Mouse (Mus musculus): Measurements from ENCODE around the gene Zfp654.
A peak's percentile ranks its signal among the peaks of the same experiment; 100 is the strongest.
"Not testable (repeated sequence)": the region's sequence is repeated elsewhere in the genome, so short reads cannot be mapped to it uniquely, and the experiment has no call there.

The Zfp654 gene

DNA sequence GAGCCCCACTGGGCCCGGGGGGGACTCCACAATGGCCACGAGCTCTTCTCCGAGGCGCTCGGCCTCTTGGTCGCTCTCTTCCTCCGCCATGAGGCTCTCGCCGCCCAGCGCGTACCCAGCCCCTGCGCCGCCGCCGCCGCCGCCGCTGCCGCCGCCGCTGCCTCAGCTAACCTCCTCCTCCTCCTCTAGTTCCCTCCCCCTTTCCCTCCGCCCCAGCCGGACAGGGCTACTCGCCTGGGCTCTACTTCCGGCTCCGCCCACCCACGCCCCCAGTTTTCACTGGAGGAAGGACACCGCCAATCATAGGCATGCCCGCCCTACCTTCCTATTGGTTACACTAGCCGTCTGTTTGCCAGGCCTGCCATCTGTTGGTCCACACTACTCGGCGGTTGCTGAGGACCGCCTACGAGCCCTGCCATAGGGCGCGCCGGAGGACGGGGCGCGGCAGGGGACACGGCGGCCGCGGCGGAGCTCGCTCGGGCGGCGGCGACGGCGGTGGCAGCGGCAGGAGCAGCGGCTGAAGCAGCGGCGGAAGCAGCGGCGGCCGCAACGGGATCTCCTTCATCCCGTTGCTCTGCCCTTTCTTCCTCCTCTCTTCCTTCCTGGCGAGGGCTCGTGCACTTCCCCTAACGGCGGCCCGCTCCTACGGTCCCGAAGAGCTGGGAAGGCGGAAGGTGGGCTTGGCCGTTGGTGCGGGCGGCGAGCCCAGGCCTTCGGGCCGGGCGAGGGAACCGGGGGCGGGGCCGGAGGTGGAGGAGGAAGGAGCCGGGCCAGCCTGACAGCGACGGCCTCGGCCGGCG lies at the start of gene Zfp654, which contains the start of gene Cggbp1:
Gene Zfp654 (minus strand): TSS at position 90 of the 800 bp plus-strand sequence.
Gene Cggbp1 (plus strand): TSS at position 434 of the 800 bp plus-strand sequence.
- DNase-seq, result peak; percentile 100

DNA sequence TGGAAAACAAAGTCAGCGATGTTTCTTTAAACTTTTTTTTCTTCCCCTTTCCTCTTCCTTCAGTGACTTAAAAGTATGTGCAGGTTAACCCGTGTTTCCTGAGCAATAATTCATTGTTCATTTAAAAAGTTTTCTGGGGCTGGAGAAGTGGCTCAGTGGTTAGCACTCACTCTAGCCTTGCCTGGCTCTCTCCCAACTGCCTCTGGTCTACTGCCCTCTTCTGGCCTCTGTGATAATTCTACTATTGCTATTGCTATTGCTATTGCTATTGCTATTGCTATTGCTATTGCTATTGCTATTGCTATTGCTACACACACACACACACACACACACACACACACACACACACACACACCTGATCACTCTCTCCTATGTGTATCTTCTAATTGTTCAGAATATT lies 47.6 kb upstream of the Zfp654 start:
- DNase-seq, result no peak

DNA sequence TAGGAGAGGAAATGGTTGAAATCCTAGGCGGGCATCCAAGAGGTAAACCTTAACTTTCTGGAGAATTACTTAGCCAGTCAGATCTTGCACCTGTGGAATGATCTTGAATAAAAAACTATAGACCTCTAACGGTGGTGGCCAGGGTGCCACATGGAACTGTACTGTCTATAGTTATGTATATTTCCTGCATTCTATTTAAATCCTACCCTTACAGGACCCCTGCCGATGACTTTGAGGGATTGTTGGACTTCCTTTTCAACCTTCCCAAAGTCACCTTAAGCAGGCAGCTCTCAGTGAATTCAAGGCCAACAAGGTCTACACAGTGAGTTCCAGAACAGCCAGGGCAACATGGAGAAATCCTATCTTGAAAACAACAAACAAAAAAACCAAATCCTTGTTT lies 38.0 kb upstream of the Zfp654 start:
- DNase-seq, result no peak

DNA sequence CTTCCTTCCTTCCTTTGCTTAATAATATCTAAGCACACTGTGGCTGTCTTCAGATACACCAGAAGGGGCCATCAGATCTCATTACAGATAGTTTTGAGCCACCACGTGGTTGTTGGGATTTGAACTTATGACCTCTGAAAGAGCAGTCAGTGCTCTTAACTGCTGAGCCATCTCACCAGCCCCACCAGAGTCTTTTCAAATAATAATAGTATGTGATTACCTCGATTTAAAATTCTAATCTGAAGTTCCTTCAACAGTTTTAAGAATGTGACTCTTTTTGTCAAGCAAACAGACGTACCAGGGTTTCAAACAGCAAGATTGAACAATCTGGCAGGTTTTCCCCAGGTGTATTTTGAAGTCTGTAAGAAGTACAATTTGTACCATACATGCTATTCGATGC lies 34.1 kb upstream of the Zfp654 start:
- no peak for DNase-seq

DNA sequence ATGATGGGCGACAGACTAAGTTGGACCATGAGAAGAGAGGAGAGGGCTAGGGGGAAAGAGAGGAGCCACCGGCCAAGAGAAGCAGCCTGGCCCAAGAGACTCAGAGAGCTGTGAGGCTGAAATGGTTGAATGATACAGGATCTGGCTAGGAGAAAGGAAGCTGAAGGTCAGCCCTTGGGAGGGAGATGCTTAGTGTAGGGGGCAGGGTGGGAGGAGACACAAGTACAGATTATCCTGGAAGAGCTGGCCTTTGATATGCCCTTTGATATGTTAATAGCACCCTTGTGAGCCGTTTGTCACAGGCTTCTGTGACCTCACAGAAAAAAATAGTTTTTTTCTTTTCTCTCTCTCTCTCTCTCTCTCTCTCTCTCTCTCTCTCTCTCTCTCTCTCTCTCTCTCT lies 33.7 kb upstream of the Zfp654 start:
- DNase-seq, result no peak

DNA sequence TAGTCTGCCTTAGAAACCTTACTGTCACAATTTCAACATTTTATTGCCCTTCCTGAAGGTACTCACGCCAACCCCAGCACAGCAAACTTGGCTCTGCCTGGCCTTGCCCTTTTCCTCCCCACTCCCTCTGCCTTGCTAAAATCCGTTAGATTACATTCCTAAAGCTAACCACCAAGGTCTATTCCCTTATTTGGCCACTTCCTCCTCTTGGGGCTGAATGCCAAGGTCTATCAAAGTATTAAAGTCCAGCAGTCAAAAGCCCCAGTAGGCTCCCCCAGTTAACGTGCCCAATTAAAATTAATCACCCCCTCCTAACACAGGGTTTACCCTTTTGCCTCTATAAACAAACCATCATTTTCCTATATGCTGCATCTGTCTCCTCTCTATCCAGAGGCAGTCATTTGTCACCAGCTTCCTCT lies 33.0 kb upstream of the Zfp654 start:
- no peak for DNase-seq

DNA sequence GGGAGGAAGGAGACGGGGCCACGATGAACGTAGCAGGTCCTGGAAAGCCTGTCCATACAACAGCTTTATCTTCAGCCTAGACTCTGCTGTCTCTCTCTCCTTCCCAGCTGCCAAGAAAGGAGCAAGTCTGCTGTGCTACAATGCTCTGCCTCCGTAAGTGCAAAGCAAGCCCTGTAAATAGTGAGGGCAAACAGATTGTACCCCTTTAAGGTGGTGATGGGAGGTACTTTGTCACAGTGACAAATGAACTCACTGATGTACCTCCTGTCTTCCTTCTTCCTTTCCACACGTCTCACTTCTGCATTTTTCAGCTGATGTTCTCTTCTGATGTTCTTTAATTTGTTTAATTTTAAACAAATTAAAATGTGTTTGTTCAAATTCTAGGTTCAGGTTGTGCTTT lies 32.4 kb upstream of the Zfp654 start:
- no peak for DNase-seq

DNA sequence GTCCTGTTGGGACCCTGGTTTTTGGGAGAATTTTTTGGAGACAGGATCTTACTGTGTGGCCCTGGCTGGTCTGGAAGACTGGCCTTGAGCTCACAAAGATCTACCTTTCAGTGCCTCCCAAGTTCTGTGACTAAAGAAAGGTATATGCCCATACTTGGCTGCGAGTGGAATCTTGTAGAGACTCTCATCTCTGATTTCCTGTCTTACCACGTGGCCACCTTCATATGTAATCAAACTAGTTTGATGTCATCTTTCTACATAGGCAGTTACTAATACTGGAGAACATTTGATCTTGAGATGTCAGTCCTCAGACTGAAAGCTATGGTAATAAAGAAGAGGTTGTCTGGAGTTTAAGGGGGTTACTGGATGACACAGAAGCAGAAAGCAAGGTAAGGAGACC lies 30.0 kb upstream of the Zfp654 start:
- no peak for DNase-seq

DNA sequence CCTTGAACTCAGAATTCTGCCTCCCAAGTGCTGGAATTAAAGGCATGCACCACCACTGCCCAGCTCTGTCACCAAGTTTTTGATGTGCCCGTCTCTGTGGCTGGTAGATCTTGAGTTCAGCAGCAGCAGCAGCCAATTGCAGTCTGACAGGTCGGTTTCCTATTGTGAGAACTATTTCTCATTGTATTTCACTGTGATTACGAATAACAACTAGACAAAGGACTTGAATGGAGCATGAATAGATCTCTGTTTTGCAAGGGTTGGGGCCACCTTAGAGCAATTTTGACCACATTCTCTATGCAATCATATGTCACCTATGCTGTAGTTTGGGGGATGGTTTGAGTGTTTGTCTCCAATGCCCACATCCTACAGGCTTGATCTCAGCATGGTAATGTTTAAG lies 29.5 kb upstream of the Zfp654 start:
- no peak for DNase-seq

DNA sequence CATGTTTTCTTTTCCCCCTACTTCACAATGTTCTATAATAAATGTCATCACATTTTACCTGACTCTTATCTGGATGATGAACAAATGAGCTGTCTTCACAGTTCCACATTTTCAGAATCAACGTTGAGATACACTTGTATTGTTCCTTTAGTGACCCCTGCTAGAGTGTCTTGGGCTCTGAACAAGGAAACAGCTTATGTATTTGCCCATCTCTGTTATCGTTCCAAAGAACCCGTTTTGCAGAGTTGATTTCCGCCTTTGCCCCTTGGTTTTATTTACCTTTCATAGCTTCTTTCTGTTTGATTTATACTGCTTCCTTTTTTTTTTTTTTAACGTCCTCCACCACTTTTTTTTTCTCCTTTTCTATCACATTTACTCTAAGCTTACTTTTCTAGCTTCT lies 28.3 kb upstream of the Zfp654 start:
- DNase-seq, result no peak

DNA sequence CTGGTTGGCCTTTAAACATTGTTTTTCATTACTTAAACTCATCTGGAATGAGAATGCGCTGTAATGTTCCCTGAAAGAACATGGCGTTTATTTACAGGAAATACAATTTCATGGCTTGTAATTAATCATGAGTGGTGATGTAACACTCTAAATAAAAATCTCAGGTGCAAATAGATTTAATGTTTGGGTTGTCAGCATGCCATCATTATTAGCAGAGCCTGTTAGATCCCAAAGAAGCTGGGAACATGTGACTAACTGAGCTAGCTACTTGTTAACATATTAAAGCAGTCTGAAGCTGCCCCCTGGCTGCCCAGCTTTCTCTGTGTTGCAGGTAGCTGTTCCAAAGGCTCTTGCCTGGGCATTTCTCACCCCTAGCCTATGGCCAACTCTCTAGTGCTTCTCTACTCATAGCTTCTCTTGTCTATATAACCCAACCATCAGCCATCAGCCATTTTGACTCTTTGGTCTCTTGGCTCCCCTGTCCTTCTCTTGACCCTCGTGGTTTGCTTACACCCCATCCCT lies 27.2 kb upstream of the Zfp654 start:
- peak; percentile 24 for DNase-seq

DNA sequence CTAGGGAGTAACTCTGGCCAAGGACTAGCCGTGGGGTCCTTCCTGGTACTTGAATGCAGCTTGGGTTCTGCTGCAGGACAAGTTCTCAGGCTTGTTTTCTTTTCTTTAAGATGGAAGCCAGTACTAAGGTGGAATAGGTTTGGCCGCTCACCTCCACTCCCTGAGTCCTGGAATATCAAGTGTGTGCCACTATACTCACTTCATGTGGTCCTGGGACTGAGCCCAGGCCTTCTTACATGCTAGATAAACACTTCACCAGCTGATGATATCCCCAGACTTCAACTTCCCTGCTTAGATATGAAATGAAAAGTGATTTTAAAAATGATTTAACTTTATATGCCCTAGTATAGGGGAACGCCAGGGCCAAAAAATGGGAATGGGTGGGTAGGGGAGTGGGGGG lies 25.9 kb upstream of the Zfp654 start:
- DNase-seq, result no peak

DNA sequence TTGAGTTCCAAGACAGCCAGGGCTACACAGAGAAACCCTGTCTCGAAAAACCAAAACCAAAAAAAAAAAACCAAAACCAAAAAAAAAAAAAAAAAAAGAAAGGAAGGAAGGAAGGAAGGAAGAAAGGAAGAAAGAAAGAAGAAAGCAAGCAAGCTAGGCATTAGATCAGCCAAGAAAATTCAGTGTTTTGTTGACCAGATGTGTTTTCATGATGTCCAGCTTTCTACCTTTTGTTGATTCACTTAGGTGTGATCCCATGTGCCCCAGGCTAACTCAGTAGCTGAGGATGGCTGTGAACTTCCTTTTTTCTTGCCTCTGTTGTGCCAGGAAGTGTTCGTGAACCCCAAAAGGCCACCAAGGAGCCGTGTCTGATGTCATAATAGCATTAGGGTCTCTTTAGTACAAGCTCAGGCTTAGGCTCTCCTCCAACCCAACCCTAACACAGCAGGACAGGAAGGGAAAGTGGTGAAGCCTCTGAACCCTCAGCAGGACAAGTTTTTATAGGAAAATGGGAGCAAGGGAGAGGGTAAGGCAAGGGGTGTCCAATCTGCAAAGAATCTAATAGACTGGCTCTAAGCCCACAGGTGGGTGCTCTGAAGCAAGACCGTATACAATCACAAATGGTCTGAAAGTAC lies 25.3 kb upstream of the Zfp654 start:
- no peak for DNase-seq

DNA sequence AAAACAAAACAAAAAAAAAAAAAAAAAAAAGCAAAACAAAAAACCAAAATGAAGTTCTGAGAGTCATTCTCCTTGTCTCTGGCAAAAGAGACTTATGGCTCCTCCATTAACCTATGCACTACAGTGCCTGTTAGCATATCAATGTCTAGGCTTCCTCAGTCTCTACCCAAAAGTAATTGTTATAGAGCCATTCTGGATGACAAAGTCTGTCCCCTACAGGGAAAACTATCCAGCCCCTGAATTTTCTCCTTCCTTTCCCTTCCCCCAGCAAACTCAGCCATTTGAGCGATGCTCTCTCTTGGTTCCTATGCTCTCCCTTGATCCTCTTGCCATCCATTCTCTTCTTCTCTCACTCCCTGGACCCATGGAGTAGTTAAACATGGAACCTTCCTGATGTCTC lies 24.4 kb upstream of the Zfp654 start:
- no peak for DNase-seq

DNA sequence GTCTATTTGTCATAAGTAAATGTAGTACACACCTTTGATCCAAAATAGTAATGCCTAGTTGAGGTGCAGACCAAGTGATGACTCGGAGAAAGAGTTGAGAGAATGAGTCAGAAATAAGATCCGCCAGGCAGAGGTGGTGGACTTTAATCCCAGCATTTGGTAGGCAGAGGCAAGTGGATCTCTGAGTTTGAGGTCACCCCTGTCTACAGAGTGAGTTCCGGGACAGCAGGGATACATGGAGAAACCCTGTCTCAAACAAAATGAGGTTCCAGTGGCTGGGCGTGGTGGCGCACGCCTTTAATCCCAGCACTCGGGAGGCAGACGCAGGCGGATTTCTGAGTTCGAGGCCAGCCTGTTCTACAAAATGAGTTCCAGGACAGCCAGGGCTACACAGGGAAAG lies 23.9 kb upstream of the Zfp654 start:
- DNase-seq, result no peak

DNA sequence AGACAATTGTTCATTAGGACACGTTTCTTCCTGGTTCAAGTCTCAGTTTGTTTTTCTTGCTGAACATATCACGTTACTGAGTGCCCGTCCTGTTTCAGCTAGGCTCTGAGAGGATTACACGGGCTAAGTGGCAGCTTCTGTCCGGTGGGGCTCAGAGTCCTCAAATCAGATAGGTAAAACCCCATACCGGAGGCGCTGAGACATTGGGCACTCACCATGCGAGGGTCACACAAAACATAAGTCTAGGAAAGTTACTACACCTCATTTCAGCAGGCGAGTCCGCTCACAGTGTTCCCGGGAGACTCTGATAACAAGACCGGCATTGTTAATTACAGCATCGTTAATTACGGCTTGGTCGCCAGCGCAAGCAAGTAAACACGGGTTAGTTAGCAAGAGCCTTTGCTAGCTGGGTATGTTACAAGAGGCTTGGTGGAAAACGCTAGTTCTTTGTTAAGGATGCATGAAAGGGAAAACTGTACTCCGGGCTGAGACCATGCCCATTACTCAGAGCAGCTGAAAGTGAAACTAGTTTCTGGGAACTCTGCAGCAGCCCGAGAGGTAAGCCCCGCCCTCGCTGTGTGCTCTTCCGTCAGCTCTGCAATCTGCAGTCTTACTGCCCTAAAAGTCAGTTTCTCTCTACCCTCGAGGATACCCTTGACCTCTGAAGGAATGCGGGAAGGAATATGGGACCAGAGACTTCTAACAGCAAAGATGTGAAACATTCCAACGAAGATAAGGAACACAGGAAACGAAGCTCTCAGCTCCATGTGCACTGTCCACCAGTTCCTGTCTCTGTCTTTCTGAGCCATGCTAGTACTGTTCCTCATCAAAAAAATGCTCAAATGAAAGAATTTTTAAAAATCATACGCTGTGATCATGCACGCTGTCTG lies 22.2 kb upstream of the Zfp654 start:
- peak; percentile 64 for DNase-seq

DNA sequence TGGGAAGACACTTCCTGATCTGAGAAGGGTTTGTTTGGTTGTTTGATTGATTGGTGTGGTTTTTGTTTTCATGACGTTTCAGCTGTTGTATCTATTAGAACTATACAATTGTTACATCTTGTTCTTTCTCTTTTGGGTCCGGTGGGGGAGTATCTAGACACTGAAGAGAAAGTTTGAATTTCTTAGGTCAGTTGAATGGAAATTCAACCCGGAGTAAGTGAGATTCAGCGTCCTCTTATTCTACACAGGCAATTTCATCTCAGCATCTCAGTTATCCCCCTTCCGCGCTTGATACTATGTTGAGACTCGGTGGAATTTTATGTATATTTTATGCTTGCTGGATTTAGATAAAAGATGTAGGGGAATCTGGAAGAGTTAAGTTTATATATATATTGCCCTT lies 21.4 kb upstream of the Zfp654 start:
- DNase-seq, result no peak

DNA sequence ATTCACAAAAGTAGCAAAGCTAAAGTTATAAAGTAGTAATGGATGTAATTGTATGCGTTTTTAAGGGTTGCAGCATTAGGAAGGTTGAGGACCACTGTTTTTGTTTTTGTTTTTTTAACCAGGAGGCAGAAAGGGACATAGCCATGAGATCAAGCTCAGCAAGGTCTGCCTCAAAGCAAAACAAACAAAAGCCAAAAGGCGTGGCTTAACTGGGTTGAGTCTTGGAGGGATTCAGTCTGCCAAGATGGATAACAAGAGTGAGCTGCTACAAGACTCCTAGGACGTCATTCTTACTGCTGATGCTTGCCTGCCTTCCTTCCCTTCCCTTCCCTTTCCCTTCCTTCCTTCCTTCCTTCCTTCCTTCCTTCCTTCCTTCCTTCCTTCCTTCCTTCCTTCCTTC lies 20.8 kb upstream of the Zfp654 start:
- no peak for DNase-seq

DNA sequence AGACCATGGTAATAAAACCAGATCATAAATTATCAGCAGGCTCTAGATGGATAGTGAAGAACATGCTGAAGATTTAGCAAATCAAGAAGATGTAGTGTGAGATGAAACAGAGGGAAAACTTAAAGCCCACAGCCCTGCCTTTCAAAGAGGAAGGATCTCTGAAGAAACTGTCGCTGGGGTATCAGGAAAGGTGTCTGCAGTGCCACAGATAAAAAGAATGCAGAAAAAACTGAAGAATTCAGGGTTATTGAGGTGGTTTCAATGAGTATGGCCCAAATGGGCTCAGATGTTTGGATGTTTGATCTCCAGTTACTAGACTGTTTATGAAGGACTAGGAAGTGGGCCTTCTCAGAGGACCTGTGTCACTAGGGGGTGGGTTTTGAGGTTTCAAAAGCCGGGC lies 18.2 kb upstream of the Zfp654 start:
- no peak for DNase-seq

DNA sequence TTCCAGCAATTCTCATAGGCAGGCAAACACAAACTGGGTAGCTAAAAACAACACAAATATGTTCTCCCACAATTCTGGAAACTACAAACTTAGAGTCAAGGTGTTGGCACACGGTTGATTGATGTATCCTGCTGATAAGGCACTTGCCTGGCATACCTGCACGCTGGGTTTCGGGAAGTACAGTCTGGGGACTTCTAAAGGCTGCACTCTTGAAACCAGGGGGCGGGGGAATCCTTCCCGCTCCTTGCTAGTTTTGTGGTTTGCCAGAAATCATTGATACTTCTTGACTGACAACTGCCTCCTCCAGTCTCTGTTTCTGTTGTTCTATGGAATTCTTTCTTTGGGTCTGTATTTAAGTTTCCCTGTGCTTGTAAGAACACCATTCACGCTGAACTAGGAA lies 17.2 kb upstream of the Zfp654 start:
- no peak for DNase-seq

DNA sequence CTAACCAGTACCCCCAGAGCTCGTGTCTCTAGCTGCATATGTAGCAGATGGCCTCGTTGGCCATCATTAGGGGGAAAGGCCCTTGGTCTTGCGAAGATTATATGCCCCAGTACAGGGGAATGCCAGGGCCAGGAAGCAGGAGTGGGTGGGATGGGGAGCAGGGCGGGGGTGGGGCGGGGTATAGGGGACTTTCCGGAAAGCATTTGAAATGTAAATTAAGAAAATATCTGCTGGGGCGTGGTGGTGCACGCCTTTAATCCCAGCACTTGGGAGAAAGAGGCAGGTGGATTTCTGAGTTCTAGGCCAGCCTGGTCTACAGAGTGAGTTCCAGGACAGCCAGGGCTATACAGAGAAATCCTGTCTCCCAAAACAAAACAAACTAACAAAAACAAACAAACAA lies 14.4 kb upstream of the Zfp654 start:
- DNase-seq, result not testable (repeated sequence)

DNA sequence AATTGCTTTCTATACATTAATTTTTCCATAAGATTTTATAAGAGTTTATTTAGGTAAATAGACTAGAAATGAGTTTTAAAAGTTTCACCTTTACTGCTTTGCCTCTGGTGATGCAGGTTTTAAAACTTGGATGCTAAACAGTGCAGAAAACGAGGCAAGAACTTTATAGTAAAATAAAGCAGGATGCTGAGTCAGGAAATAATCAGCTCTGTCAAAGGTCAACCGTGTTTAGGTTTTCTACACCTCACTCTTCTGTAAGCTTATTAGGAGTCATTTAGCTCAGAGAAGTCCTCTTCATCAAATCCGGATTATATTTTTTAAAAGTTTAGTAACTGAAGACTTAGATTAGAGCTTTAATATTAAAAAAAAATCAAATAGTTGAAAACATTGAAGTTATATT lies 5.5 kb upstream of the Zfp654 start:
- DNase-seq, result no peak

DNA sequence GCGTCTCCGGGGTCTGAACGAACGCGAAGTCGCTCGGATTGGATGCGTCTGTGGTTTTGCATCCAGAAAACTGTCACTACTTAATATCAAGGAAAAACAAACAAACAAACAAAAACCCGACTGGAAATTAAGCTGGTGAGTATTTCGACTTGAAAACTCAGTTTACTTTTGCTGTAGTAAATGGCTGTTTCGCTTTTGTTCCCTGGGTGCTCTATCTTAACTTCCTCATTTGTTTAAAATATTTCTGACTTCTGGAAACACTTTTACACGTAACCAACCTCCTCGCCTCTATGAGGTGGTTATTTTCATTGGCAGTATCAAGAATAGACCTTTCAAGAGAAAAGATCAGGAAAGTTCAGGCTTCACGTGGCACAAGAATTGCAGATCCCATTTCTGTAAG lies 1.4 kb upstream of the Zfp654 start:
- DNase-seq, result no peak
